Mouse (Mus musculus): ENCODE measurements around the gene Mtfr1l. TPM values are rescaled to one million over a fixed set of nuclear protein-coding genes. Genes with fewer than 3 reads are reported as not detected.

Mtfr1l gene
- total and polyA plus RNA-seq, 3 experiments = 52.0 to 88.3 TPM; not detected in 1

DNA sequence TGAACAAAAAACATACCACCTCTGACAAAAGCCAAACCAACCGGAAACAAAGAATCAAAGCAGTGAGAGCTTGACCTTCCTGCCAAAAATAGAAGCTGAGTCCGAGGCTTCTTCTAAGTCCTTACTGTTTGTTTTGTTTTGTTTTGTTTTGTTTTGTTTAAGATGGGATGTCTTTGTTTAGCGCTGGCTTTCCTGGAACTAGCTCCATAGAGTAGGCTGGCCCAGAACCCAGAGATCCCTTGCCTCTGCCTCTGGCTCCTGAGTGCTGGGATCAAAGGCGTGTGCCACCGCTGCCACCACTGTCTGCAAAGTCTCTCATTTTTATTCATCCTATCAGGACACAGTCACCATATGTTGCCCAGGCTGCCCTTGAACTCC is 39.7 kb downstream of the Mtfr1l start:
- Histone ChIP-seq H3K4me1 (ENCODE audit: control insufficient read depth in 1 of 2, insufficient read depth in 2 of 2, low read length in 2 of 2) (peaks cover 8 to 46% of the 10 kb centered on the region in 2 experiments), H3K79me2 (ENCODE audit: control insufficient read depth, insufficient read depth, low read length, poor library complexity) (no peaks in the 10 kb centered on the region), H3K9me3 (replicated peaks; ENCODE audit: insufficient read depth, low read length) (no peaks in the 10 kb centered on the region), H3K4me3 (ENCODE audit: control insufficient read depth in 1 of 2, insufficient read depth in 1 of 2, low read depth in 2 of 2, low read length in 2 of 2) (no peak overlapping the region), H3K36me3 (ENCODE audit: control insufficient read depth in 1 of 2, insufficient read depth in 2 of 2, low read length in 2 of 2) (peaks cover 0 to 18% of the 10 kb centered on the region in 2 experiments; a peak in 2 of 4 replicates), H3K27ac (ENCODE audit: control insufficient read depth, low read depth, low read length) (no peak overlapping the region), H3K9ac (ENCODE audit: control insufficient read depth, low read depth, low read length, poor library complexity, severe bottlenecking) (no peak overlapping the region), H3K27me3 (ENCODE audit: control insufficient read depth in 1 of 2, insufficient read depth in 2 of 2, low read length in 2 of 2) (no peaks in the 10 kb centered on the region)
- TF ChIP-seq USF1 (IDR thresholded peaks at IDR 0.05; ENCODE audit: low read depth, low read length) (no peak), NRF1 (IDR thresholded peaks at IDR 0.05; ENCODE audit: insufficient read depth, low read depth, low read length, poor library complexity, severe bottlenecking) (no peak), ZC3H11A (IDR thresholded peaks at IDR 0.05; ENCODE audit: low read depth, low read length) (no peak), ZKSCAN1 (IDR thresholded peaks at IDR 0.05; ENCODE audit: low read depth, low read length) (no peak), MYC (IDR thresholded peaks at IDR 0.05; ENCODE audit: low read depth, low read length) (no peak), GATA1 (IDR thresholded peaks at IDR 0.05; ENCODE audit: low read depth, low read length) (no peak), POLR2AphosphoS2 (IDR thresholded peaks at IDR 0.05; ENCODE audit: low read length) (no peak), ZMIZ1 (IDR thresholded peaks at IDR 0.05; ENCODE audit: low read depth, low read length) (no peak), MYB (IDR thresholded peaks at IDR 0.05; ENCODE audit: low read depth, low read length) (no peak), KAT2A (conservative IDR thresholded peaks at IDR 0.05; ENCODE audit: low read depth, low read length) (no peak)
- DNase-seq (ENCODE audit: low read depth, low spot score) = no peak

GRCm38 (mm10) chr4:134494780-134495545 is 40.2 kb downstream of the Mtfr1l start:
- H3K79me2 ChIP-seq (ENCODE audit: control insufficient read depth, insufficient read depth, low read length, poor library complexity) = no peaks in the 10 kb centered on the region
- H3K4me1 ChIP-seq (ENCODE audit: control insufficient read depth in 1 of 2, insufficient read depth in 2 of 2, low read length in 2 of 2) = peaks cover 8 to 48% of the 10 kb centered on the region in 2 experiments
- DNase-seq (ENCODE audit: low read depth, low spot score) = peak; percentile 73
- H3K9ac ChIP-seq (ENCODE audit: control insufficient read depth, low read depth, low read length, poor library complexity, severe bottlenecking) = no peak overlapping the region
- H3K4me3 ChIP-seq (ENCODE audit: control insufficient read depth in 1 of 2, insufficient read depth in 1 of 2, low read depth in 2 of 2, low read length in 2 of 2) = no peak overlapping the region
- no peak for TF ChIP-seq MEF2A (IDR thresholded peaks at IDR 0.05; ENCODE audit: extremely low read depth, insufficient replicate concordance, low read depth, low read length, poor library complexity, severe bottlenecking)
- TF ChIP-seq TCF12 (IDR thresholded peaks at IDR 0.05; ENCODE audit: low read depth, low read length) = 0 out of 2 replicates have a peak, but pooled peaks have one; percentile 2
- no peak for TF ChIP-seq MYB (IDR thresholded peaks at IDR 0.05; ENCODE audit: low read depth, low read length)
- TF ChIP-seq GATA1 (IDR thresholded peaks at IDR 0.05; ENCODE audit: low read depth, low read length) = peak; percentile 64
- no peak for TF ChIP-seq CHD1 (IDR thresholded peaks at IDR 0.05; ENCODE audit: low read depth, low read length)
- no peak for TF ChIP-seq MAX (IDR thresholded peaks at IDR 0.05; ENCODE audit: low read length)
- TF ChIP-seq CHD2 (IDR thresholded peaks at IDR 0.05; ENCODE audit: low read length) = no peak
- TF ChIP-seq POLR2AphosphoS5 (IDR thresholded peaks at IDR 0.05; ENCODE audit: borderline replicate concordance, low read depth, low read length) = no peak
- TF ChIP-seq BHLHE40 (IDR thresholded peaks at IDR 0.05; ENCODE audit: borderline replicate concordance, low read depth, low read length) = no peak
- no peak for TF ChIP-seq MAZ (IDR thresholded peaks at IDR 0.05; ENCODE audit: low read depth, low read length)
- TF ChIP-seq E2F4 (IDR thresholded peaks at IDR 0.05; ENCODE audit: borderline replicate concordance, low read depth, low read length) = no peak
- no peak for TF ChIP-seq MYC (IDR thresholded peaks at IDR 0.05; ENCODE audit: low read depth, low read length)
- TF ChIP-seq ZKSCAN1 (IDR thresholded peaks at IDR 0.05; ENCODE audit: low read depth, low read length) = no peak
- no peak for TF ChIP-seq UBTF (IDR thresholded peaks at IDR 0.05; ENCODE audit: borderline replicate concordance, insufficient read depth, low read depth, low read length)
- TF ChIP-seq ZMIZ1 (IDR thresholded peaks at IDR 0.05; ENCODE audit: low read depth, low read length) = no peak
- no peak for TF ChIP-seq MAFK (IDR thresholded peaks at IDR 0.05; ENCODE audit: borderline replicate concordance, low read depth, low read length)
- TF ChIP-seq JUND (IDR thresholded peaks at IDR 0.05; ENCODE audit: low read depth, low read length) = no peak
- TF ChIP-seq EP300 (IDR thresholded peaks at IDR 0.05; ENCODE audit: low read depth in 1 of 2, low read length in 2 of 2) = peak in 1 of 2 experiments; percentile 33; a peak in 2 of 4 replicates
- peak; percentile 84 for TF ChIP-seq TAL1 (IDR thresholded peaks at IDR 0.05; ENCODE audit: low read length)
- no peak for TF ChIP-seq POLR2AphosphoS2 (IDR thresholded peaks at IDR 0.05; ENCODE audit: low read length)
- no peak for TF ChIP-seq POLR2A (IDR thresholded peaks at IDR 0.05; ENCODE audit: control insufficient read depth in 1 of 2, insufficient read depth in 1 of 2, low read depth in 1 of 2, low read length in 2 of 2, poor library complexity in 1 of 2)
- TF ChIP-seq SIN3A (IDR thresholded peaks at IDR 0.05; ENCODE audit: low read length) = no peak
- no peak for TF ChIP-seq ZNF384 (IDR thresholded peaks at IDR 0.05; ENCODE audit: low read depth, low read length)
- no peak for TF ChIP-seq ELF1 (IDR thresholded peaks at IDR 0.05; ENCODE audit: low read depth, low read length)
- TF ChIP-seq RCOR1 (IDR thresholded peaks at IDR 0.05; ENCODE audit: low read depth, low read length) = no peak
- H3K36me3 ChIP-seq (ENCODE audit: control insufficient read depth in 1 of 2, insufficient read depth in 2 of 2, low read length in 2 of 2) = peaks cover 0 to 20% of the 10 kb centered on the region in 2 experiments; a peak in 2 of 4 replicates
- no peaks in the 10 kb centered on the region for H3K27me3 ChIP-seq (ENCODE audit: control insufficient read depth in 1 of 2, insufficient read depth in 2 of 2, low read length in 2 of 2)
- no peaks in the 10 kb centered on the region for H3K9me3 ChIP-seq (replicated peaks; ENCODE audit: insufficient read depth, low read length)
- peak overlapping the region; percentile 9; the same call in 1 of the 2 replicates for H3K27ac ChIP-seq (ENCODE audit: control insufficient read depth, low read depth, low read length)

Measured in MEL (cell line).